Mouse (Mus musculus) ovary, postnatal 10 days (tissue): ENCODE results near the gene Tcp11.

Experiments
- DNase-seq: peaks from one replicate; pipeline ENCODE4 v3.0.0; 2022; ENCODE audit warnings: low spot score

The Tcp11 gene

GRCm38 (mm10) chr17:28040620-28041019 lies 39.8 kb downstream of the Tcp11 start:
- no peak for DNase-seq

- no peak for DNase-seq
Measured at GRCm38 (mm10) chr17:28036813-28037756, 43.4 kb downstream of the Tcp11 start.

- no peak for DNase-seq
Measured at GRCm38 (mm10) chr17:28034986-28035385, 45.5 kb downstream of the Tcp11 start.

- no peak for DNase-seq
Measured at GRCm38 (mm10) chr17:28033046-28033580, 47.3 kb downstream of the Tcp11 start.

- no peak for DNase-seq
Measured at GRCm38 (mm10) chr17:28032219-28032618, 48.2 kb downstream of the Tcp11 start.

GRCm38 (mm10) chr17:28031281-28031941 lies 49.0 kb downstream of the Tcp11 start:
- DNase-seq, result no peak

GRCm38 (mm10) chr17:28030446-28030845 lies 50.0 kb downstream of the Tcp11 start:
- no peak for DNase-seq

GRCm38 (mm10) chr17:28029308-28029707 lies 51.1 kb downstream of the Tcp11 start:
- DNase-seq, result no peak

GRCm38 (mm10) chr17:28028236-28028635 lies 52.2 kb downstream of the Tcp11 start:
- DNase-seq, result no peak

- no peak for DNase-seq
Measured at GRCm38 (mm10) chr17:28027197-28027596, 53.2 kb downstream of the Tcp11 start.

GRCm38 (mm10) chr17:28026111-28026872 lies 54.1 kb downstream of the Tcp11 start:
- no peak for DNase-seq

- DNase-seq, result no peak
Measured at GRCm38 (mm10) chr17:28025541-28025961, 54.9 kb downstream of the Tcp11 start.

- DNase-seq, result no peak
Measured at GRCm38 (mm10) chr17:28022854-28023655, 57.4 kb downstream of the Tcp11 start.

- no peak for DNase-seq
Measured at GRCm38 (mm10) chr17:28021911-28022310, 58.5 kb downstream of the Tcp11 start.

- DNase-seq, result no peak
Measured at GRCm38 (mm10) chr17:28019785-28020696, 60.4 kb downstream of the Tcp11 start.

- no peak for DNase-seq
Measured at GRCm38 (mm10) chr17:28018776-28019175, 61.7 kb downstream of the Tcp11 start.

- DNase-seq, result no peak
Measured at GRCm38 (mm10) chr17:28018344-28018743, 62.1 kb downstream of the Tcp11 start.
